Mouse (Mus musculus): ENCODE data around the gene B3gntl1. TPM values are rescaled to one million over a fixed set of nuclear protein-coding genes. Genes with fewer than 3 reads are reported as not detected.

The B3gntl1 gene
- polyA plus RNA-seq, 1 experiment = not detected

GRCm38 (mm10) chr11:121615961-121616485 lies 56.9 kb downstream of the B3gntl1 start:
- Histone ChIP-seq H3K36me3 (ENCODE audit: control insufficient read depth) (peaks cover 78% of the 10 kb centered on the region), H3K4me1 (ENCODE audit: control insufficient read depth) (no peaks in the 10 kb centered on the region), H3K4me3 (replicated peaks) (no peak overlapping the region), H3K27me3 (ENCODE audit: control insufficient read depth) (no peaks in the 10 kb centered on the region), H3K9me3 (ENCODE audit: control insufficient read depth, low read length) (peaks cover 4% of the 10 kb centered on the region; the same call in 1 of the 2 replicates)
- TF ChIP-seq GATA1 (IDR thresholded peaks at IDR 0.05; ENCODE audit: low read length) (no peak), TAL1 (IDR thresholded peaks at IDR 0.05; ENCODE audit: low read length) (no peak)

- no peak overlapping the region for H3K4me3 ChIP-seq (replicated peaks)
- no peaks in the 10 kb centered on the region for H3K27me3 ChIP-seq (ENCODE audit: control insufficient read depth)
- peaks cover 4% of the 10 kb centered on the region; the same call in 1 of the 2 replicates for H3K9me3 ChIP-seq (ENCODE audit: control insufficient read depth, low read length)
- H3K4me1 ChIP-seq (ENCODE audit: control insufficient read depth) = no peaks in the 10 kb centered on the region
- TF ChIP-seq GATA1 (IDR thresholded peaks at IDR 0.05; ENCODE audit: low read length) (no peak), TAL1 (IDR thresholded peaks at IDR 0.05; ENCODE audit: low read length) (no peak)
- H3K36me3 ChIP-seq (ENCODE audit: control insufficient read depth) = peaks cover 79% of the 10 kb centered on the region
These were observed 62.0 kb downstream of the B3gntl1 start for GRCm38 (mm10) chr11:121610976-121611375.

GRCm38 (mm10) chr11:121605604-121606003 lies 67.3 kb downstream of the B3gntl1 start:
- Histone ChIP-seq H3K36me3 (ENCODE audit: control insufficient read depth) (peaks cover 95% of the 10 kb centered on the region), H3K9me3 (ENCODE audit: control insufficient read depth, low read length) (no peaks in the 10 kb centered on the region), H3K4me1 (ENCODE audit: control insufficient read depth) (no peaks in the 10 kb centered on the region), H3K27me3 (ENCODE audit: control insufficient read depth) (no peaks in the 10 kb centered on the region), H3K4me3 (replicated peaks) (no peak overlapping the region)
- TF ChIP-seq TAL1 (IDR thresholded peaks at IDR 0.05; ENCODE audit: low read length) (no peak), GATA1 (IDR thresholded peaks at IDR 0.05; ENCODE audit: low read length) (no peak)

GRCm38 (mm10) chr11:121601422-121601821 lies 71.5 kb downstream of the B3gntl1 start:
- Histone ChIP-seq H3K4me1 (ENCODE audit: control insufficient read depth) (no peaks in the 10 kb centered on the region), H3K4me3 (replicated peaks) (no peak overlapping the region), H3K36me3 (ENCODE audit: control insufficient read depth) (peaks cover 97% of the 10 kb centered on the region), H3K27me3 (ENCODE audit: control insufficient read depth) (no peaks in the 10 kb centered on the region), H3K9me3 (ENCODE audit: control insufficient read depth, low read length) (no peaks in the 10 kb centered on the region)
- TF ChIP-seq GATA1 (IDR thresholded peaks at IDR 0.05; ENCODE audit: low read length) = no peak
- no peak for TF ChIP-seq TAL1 (IDR thresholded peaks at IDR 0.05; ENCODE audit: low read length)

GRCm38 (mm10) chr11:121597254-121597653 lies 75.7 kb downstream of the B3gntl1 start:
- Histone ChIP-seq H3K9me3 (ENCODE audit: control insufficient read depth, low read length) (no peaks in the 10 kb centered on the region), H3K4me3 (replicated peaks) (no peak overlapping the region), H3K4me1 (ENCODE audit: control insufficient read depth) (no peaks in the 10 kb centered on the region), H3K27me3 (ENCODE audit: control insufficient read depth) (no peaks in the 10 kb centered on the region), H3K36me3 (ENCODE audit: control insufficient read depth) (peaks cover 95% of the 10 kb centered on the region)
- no peak for TF ChIP-seq TAL1 (IDR thresholded peaks at IDR 0.05; ENCODE audit: low read length)
- TF ChIP-seq GATA1 (IDR thresholded peaks at IDR 0.05; ENCODE audit: low read length) = no peak

- TF ChIP-seq TAL1 (IDR thresholded peaks at IDR 0.05; ENCODE audit: low read length) (no peak), GATA1 (IDR thresholded peaks at IDR 0.05; ENCODE audit: low read length) (no peak)
- peaks cover 50% of the 10 kb centered on the region for H3K36me3 ChIP-seq (ENCODE audit: control insufficient read depth)
- no peaks in the 10 kb centered on the region for H3K4me1 ChIP-seq (ENCODE audit: control insufficient read depth)
- H3K9me3 ChIP-seq (ENCODE audit: control insufficient read depth, low read length) = no peaks in the 10 kb centered on the region
- H3K4me3 ChIP-seq (replicated peaks) = no peak overlapping the region
- H3K27me3 ChIP-seq (ENCODE audit: control insufficient read depth) = no peaks in the 10 kb centered on the region
These were observed 91.1 kb downstream of the B3gntl1 start for GRCm38 (mm10) chr11:121581856-121582255.

Other genes with a start within 250 kb of the B3gntl1 start
- gene Fn3k, start 238.2 kb downstream of the B3gntl1 start, polyA plus RNA-seq (2012) = 24.1 and 24.7 TPM in 2 replicates
- 0.42 and 0.45 TPM in 2 replicates for gene Tbcd, start 221.2 kb downstream of the B3gntl1 start, polyA plus RNA-seq (2012)
- not detected in 2 replicates for gene Zfp750, start 153.8 kb downstream of the B3gntl1 start, polyA plus RNA-seq (2012)
- gene Metrnl, start 28.4 kb upstream of the B3gntl1 start, polyA plus RNA-seq (2012) = 0.05 TPM in 1 of 2 replicates, not detected in the other
- gene Ptchd3, start 157.1 kb upstream of the B3gntl1 start, polyA plus RNA-seq (2012) = not detected in 2 replicates

All from erythroblast, embryonic 14.5 days (primary cell).